9 mouse cellular contexts compared by ENCODE assay signal in genomic region chr3:102081862-102082261, GRCm38 (mm10). TPM values are rescaled to one million over a fixed set of nuclear protein-coding genes. Genes with fewer than 3 reads are reported as not detected.
DNase-seq lines count a peak whose midpoint lies in the region; ATAC-seq lines count a peak whose summit lies in the region.
"Had no signal": no experiment of that assay in that cellular context is flagged by ENCODE, and none has a peak within 500 bp of the region (broad histone marks: within the 10 kb centered on the region; RNA-seq: fewer than 3 reads in every experiment).

No protein-coding gene starts in this region.

- H3K9ac ChIP-seq in lung, embryonic 16.5 days (ENCODE audit: low read length): 0 out of 2 replicates have a peak overlapping the region, but pooled peaks have one; percentile 1

- peaks cover 16% of the 10 kb centered on the region for H3K4me1 ChIP-seq in hindbrain, embryonic 10.5 days (replicated peaks)
- no peaks in the 10 kb centered on the region for H3K4me1 ChIP-seq in lung, embryonic 16.5 days (replicated peaks; ENCODE audit: control insufficient read depth, insufficient read depth, low read length)

- peak; percentile 85 for ATAC-seq in lung, embryonic 16.5 days (ENCODE audit: low read depth)

- no peak overlapping the region for H3K4me2 ChIP-seq in lung, embryonic 16.5 days (ENCODE audit: low read depth, low read length)

- no peaks in the 10 kb centered on the region for H3K9me3 ChIP-seq in hindbrain, embryonic 10.5 days
- H3K9me3 ChIP-seq in lung, embryonic 16.5 days (ENCODE audit: control insufficient read depth, low read length): no peaks in the 10 kb centered on the region

- H3K27ac ChIP-seq in hindbrain, embryonic 10.5 days: 0 out of 2 replicates have a peak overlapping the region, but pooled peaks have one; percentile 23
- H3K27ac ChIP-seq in lung, embryonic 16.5 days (ENCODE audit: low read length): no peak overlapping the region
- H3K27ac ChIP-seq: macrophage had no signal

- WGBS in hindbrain, embryonic 10.5 days: 11% methylated on average over 3 of the region's 3 CpGs
- whole genome bisulfite sequencing in lung, embryonic 16.5 days: 16% methylated on average over 3 of the region's 3 CpGs

- H3K27me3 ChIP-seq in hindbrain, embryonic 10.5 days (ENCODE audit: insufficient read depth, poor library complexity, severe bottlenecking): peaks cover 47% of the 10 kb centered on the region
- peaks cover 1% of the 10 kb centered on the region; the same call in 1 of the 2 replicates for H3K27me3 ChIP-seq in lung, embryonic 16.5 days (ENCODE audit: control insufficient read depth, insufficient read depth, low read depth, low read length)

- no peaks in the 10 kb centered on the region for H3K36me3 ChIP-seq in hindbrain, embryonic 10.5 days
- no peaks in the 10 kb centered on the region for H3K36me3 ChIP-seq in lung, embryonic 16.5 days (ENCODE audit: control insufficient read depth, insufficient read depth, low read length)

- peak; percentile 52 for DNase-seq in Muller cell, postnatal 12 days (ENCODE audit: inconsistent ontology term)
- peak; percentile 55 for DNase-seq in cerebellum, adult 9-11 months
- peak; percentile 19 to 89 for DNase-seq in frontal cortex, adult 2 months (ENCODE audit: extremely low spot score in 1 of 2, low spot score in 1 of 2)
- DNase-seq in hindbrain, embryonic 10.5 days (ENCODE audit: low spot score): peak; percentile 74
- DNase-seq in layer of hippocampus, adult 9-10 months (ENCODE audit: low spot score): peak; percentile 72
- peak; percentile 88 for DNase-seq in retina, postnatal 1 day
- peak; percentile 72 for DNase-seq in yolk sac, embryonic 10.5 days (ENCODE audit: low spot score)

- no peak overlapping the region for H3K4me3 ChIP-seq in hindbrain, embryonic 10.5 days
- H3K4me3 ChIP-seq in lung, embryonic 16.5 days (ENCODE audit: low read length): no peak overlapping the region

RNA-seq across cellular contexts. Expression of gene Casq2, which starts 4.4 kb away (rescaled TPM):
- 6.3 and 7.1 TPM in 2 replicates for polyA plus RNA-seq in frontal cortex, adult 2 months (2012; rRNA removed)
- polyA plus RNA-seq in hindbrain, embryonic 10.5 days (2016; fragmentation: Nextera tagmentation; extraction: Ambion mirVana): 0.08 and 0.25 TPM in 2 replicates
- polyA plus RNA-seq in lung, embryonic 16.5 days (2015; fragmentation: Nextera tagmentation; extraction: Ambion mirVana): 15.5 and 19.0 TPM in 2 replicates
- polyA plus RNA-seq: macrophage had no signal
